Mouse (Mus musculus) forebrain, embryonic 11.5 days (tissue): Measurements from ENCODE around the gene Mkrn2os. TPM values are rescaled to one million over a fixed set of nuclear protein-coding genes. Genes with fewer than 3 reads are reported as not detected.
"Not testable (repeated sequence)": the region's sequence is repeated elsewhere in the genome, so short reads cannot be mapped to it uniquely, and the experiment has no call there.

Experiments
- ATAC-seq: fragments of 200-750 bp; cut with Nextera tagmentation; replicated peaks from 2 replicates; pipeline ENCODE4 v1.8.0; 2017; ENCODE audit warnings: moderate TSS enrichment; ENCODE audit not compliant: low FRiP score
- DNase-seq: peaks from one replicate; pipeline ENCODE4 v3.0.0-alpha.2; 2017; ENCODE audit warnings: low spot score
- H3K27ac ChIP-seq: fragments of 300-500 bp; sonication (generic); 2 replicates; pipeline ENCODE4 v1.5.1; 2014; ENCODE audit warnings: low read depth, low read length
- H3K27me3 ChIP-seq: fragments of 300-500 bp; sonication (generic); 2 replicates; pipeline ENCODE4 v1.6.1; 2014; ENCODE audit warnings: mild to moderate bottlenecking, low read length, mixed read lengths; ENCODE audit not compliant: control insufficient read depth, insufficient read depth
- H3K36me3 ChIP-seq: fragments of 300-500 bp; sonication (generic); 2 replicates; pipeline ENCODE4 v1.6.1; 2014; ENCODE audit warnings: mild to moderate bottlenecking, low read length, moderate library complexity, mixed read lengths; ENCODE audit not compliant: control insufficient read depth, insufficient read depth
- H3K4me1 ChIP-seq: fragments of 300-500 bp; sonication (generic); replicated peaks from 2 replicates; pipeline ENCODE4 v1.6.1; 2014; ENCODE audit warnings: low read length, mixed read lengths; ENCODE audit not compliant: control insufficient read depth, insufficient read depth
- H3K4me2 ChIP-seq: fragments of 300-500 bp; sonication (generic); 2 replicates; pipeline ENCODE4 v1.6.1; 2014; ENCODE audit warnings: low read depth, mild to moderate bottlenecking, low read length, moderate library complexity, mixed read lengths; ENCODE audit not compliant: severe bottlenecking
- H3K4me3 ChIP-seq: fragments of 300-500 bp; sonication (generic); 2 replicates; pipeline ENCODE4 v1.5.1; 2014; ENCODE audit warnings: low read depth, low read length
- H3K9ac ChIP-seq: fragments of 300-500 bp; sonication (generic); 2 replicates; pipeline ENCODE4 v1.6.1; 2014; ENCODE audit warnings: low read length
- H3K9me3 ChIP-seq: fragments of 300-500 bp; sonication (generic); 2 replicates; pipeline ENCODE4 v1.6.1; 2016; ENCODE audit warnings: low read length, mixed read lengths; ENCODE audit not compliant: control insufficient read depth
- WGBS: fragments of 180-500 bp; shearing (Covaris S2); extraction: QIAGEN DNeasy Blood & Tissue Kit; methylation state at CpG from one replicate; pipeline ENCODE4 v1.1.7; 2014; 5-methylcytosine and 5-hydroxymethylcytosine counted together
- polyA plus RNA-seq: library from polyadenylated mRNA; unstranded; fragments of >200 nt; fragmentation: Nextera tagmentation; extraction: Ambion mirVana; gene quantifications from 2 replicates; pipeline ENCODE4 v1.2.1, GENCODE M21; 2014

The Mkrn2os gene
- 0.29 TPM in 1 of 2 replicates, not detected in the other for polyA plus RNA-seq

DNA sequence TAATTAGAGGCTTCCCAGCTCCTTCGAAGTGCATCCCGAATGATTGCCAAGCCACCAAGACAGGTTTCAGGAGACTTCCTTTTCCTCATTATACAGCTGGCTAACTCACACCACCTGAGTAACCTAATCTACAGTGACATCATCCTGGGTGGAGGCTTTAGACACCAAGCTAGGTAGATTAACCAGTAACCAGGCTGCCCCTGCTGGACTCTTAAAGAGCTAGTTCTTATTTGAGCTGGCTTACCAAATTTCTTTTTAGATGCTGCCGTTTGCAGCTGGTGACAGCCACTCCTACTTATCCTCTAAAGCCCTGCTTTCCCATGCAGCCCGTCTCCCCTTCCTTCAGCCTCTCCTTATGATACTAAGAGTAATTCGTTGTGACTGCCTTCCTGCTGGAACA lies at the start of gene Mkrn2os:
TSS of gene Mkrn2os (minus strand) at position 119 of the 400 bp plus-strand sequence.
- Histone ChIP-seq H3K27me3 (no peaks in the 10 kb centered on the region), H3K4me2 (no peak within 1 kb of the TSS), H3K27ac (no peak within 1 kb of the TSS), H3K9ac (no peak within 1 kb of the TSS), H3K9me3 (no peaks in the 10 kb centered on the region), H3K4me1 (no peaks in the 10 kb centered on the region), H3K36me3 (no peaks in the 10 kb centered on the region), H3K4me3 (no peak within 1 kb of the TSS)
- DNase-seq (no peak), ATAC-seq (no peak)
- WGBS: 68% methylated on average over 5 of the region's 5 CpGs

DNA sequence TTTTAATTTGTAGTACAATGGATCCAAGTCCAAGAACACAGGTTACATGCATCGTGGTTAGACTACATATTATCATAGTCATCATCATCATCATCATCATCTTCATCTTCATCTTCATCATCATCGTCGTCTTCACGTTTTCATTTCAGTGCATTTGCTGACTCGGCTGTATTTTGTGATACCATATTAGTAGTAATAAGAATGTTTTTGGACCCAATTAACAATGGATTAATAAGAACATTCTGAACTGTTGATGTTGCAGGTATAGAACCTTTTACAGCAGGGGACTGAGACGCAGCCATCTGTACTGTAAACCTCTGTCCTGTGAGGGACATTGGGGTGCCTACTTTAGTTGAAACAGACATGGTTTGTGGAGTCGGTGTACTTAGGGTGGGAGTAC lies 45.8 kb upstream of the Mkrn2os start:
- 95% methylated on average over 7 of the region's 7 CpGs for WGBS
- not testable (repeated sequence) for H3K9me3 ChIP-seq, H3K27me3 ChIP-seq, ATAC-seq, H3K4me1 ChIP-seq, H3K4me2 ChIP-seq, H3K4me3 ChIP-seq, H3K9ac ChIP-seq, H3K27ac ChIP-seq, DNase-seq
- peaks cover 15% of the 10 kb centered on the region; the same call in 1 of the 2 replicates for H3K36me3 ChIP-seq

DNA sequence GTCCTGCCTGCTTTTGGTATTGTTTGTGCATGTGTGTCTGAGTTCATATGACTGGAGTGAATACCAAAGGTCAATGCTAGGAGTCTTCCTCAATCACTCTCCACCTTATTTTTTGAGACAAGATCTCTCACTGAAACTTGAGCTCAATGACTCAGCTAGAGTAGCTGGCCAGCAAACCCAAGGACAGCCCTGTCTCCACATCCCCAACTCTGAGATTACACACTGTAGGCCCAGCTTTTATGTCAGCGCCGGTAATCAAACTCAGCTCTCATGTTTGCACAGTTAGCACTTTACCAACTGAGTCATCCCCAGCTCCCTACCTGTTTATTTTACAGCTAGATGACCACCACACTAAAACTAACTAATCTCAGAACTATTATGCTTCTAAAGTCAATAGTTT lies 41.6 kb upstream of the Mkrn2os start:
- no peak overlapping the region for H3K4me3 ChIP-seq
- no peaks in the 10 kb centered on the region for H3K9me3 ChIP-seq
- H3K9ac ChIP-seq: no peak overlapping the region
- no peaks in the 10 kb centered on the region for H3K4me1 ChIP-seq
- H3K27ac ChIP-seq: no peak overlapping the region
- no peak overlapping the region for H3K4me2 ChIP-seq
- WGBS: 97% methylated on average over 2 of the region's 2 CpGs
- no peaks in the 10 kb centered on the region for H3K27me3 ChIP-seq
- peaks cover 16% of the 10 kb centered on the region; the same call in 1 of the 2 replicates for H3K36me3 ChIP-seq
- ATAC-seq (no peak), DNase-seq (no peak)

DNA sequence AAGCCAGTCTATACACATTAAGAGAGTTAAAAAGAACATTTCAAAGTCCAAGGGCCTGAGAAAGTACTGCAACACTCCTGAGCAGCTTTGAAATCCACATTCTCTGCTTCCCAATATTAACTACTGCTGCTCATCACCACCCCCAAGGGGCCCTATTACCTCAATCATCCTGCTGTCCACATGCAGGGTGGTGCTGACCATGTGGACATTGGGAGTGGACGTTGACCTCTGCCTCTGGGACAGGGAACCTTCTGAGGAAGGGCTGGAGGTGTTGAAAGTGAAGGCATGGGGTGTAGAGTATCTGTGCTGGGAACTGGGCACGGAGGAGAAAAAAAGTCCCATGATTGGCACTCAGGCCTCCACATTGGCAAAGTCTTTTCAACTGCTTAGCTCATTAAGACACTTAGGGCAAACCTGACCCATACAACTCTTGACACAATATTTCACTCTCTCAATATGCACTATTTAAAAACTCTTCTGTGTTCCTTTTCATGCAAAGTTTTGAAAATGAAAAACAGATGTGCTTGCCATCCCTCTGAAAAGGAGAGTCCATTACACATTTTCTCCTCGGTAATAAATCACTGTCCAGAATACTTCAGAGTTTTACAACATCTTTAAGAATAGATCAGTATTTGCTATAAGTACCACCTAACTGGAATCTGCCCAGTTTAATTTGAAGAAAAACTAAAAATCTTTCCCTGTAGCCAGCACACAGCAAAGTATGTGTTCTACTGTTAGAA lies 38.9 kb upstream of the Mkrn2os start:
- Histone ChIP-seq H3K9me3 (no peaks in the 10 kb centered on the region), H3K4me2 (no peak overlapping the region), H3K4me3 (no peak overlapping the region), H3K36me3 (peaks cover 17% of the 10 kb centered on the region; the same call in 1 of the 2 replicates), H3K27me3 (no peaks in the 10 kb centered on the region), H3K9ac (no peak overlapping the region), H3K27ac (no peak overlapping the region), H3K4me1 (no peaks in the 10 kb centered on the region)
- DNase-seq (no peak), ATAC-seq (no peak)
- WGBS: 80% methylated on average over 3 of the region's 3 CpGs

DNA sequence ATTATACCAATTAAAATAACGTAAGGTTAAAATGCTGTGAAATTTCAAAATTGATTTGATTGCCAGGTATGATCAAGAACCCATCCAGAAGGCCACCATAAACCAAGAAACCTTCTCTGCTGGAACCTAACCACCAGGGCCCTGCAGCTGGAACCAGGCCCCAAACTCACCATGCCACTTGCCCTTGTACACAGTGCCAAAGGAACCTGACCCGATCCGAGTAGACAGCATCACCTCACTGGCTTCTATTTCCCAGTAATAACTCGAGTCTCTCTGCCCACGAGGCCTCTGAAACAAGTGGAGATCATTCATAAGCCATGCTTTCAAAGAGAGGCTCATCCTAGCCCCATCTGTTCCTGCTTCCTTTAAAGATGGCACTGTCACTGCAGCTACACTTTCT lies 33.7 kb upstream of the Mkrn2os start:
- H3K4me2 ChIP-seq: no peak overlapping the region
- no peak for ATAC-seq
- H3K27me3 ChIP-seq: no peaks in the 10 kb centered on the region
- DNase-seq: no peak
- no peak overlapping the region for H3K4me3 ChIP-seq
- no peaks in the 10 kb centered on the region for H3K9me3 ChIP-seq
- WGBS: 92% methylated on average over 5 of the region's 5 CpGs
- peaks cover 2% of the 10 kb centered on the region; the same call in 1 of the 2 replicates for H3K36me3 ChIP-seq
- no peak overlapping the region for H3K9ac ChIP-seq
- no peak overlapping the region for H3K27ac ChIP-seq
- no peaks in the 10 kb centered on the region for H3K4me1 ChIP-seq

DNA sequence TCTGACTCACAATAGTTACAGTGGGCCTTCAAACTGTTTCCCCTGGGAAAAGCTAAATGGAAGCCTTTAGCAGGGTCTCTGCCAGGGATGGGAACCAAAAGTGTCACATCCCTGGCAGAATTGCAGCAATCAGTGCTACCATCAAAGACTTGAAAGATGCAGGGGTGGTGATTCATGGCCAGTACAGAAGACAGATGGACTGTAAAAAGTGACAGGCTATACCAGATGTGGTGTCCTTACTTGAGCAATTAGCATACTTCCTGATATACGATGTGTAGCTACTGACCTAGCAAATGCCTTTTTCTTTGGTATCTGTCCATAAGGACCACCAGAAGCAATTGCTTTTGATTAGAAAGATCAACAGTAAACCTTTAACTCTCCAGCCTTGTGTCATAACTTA lies 28.6 kb upstream of the Mkrn2os start:
- WGBS: 91% methylated on average over 1 of the region's 1 CpGs
- Histone ChIP-seq H3K9me3 (no peaks in the 10 kb centered on the region), H3K27me3 (no peaks in the 10 kb centered on the region), H3K4me1 (no peaks in the 10 kb centered on the region), H3K4me2 (no peak overlapping the region), H3K36me3 (peaks cover 27% of the 10 kb centered on the region), H3K27ac (no peak overlapping the region), H3K4me3 (no peak overlapping the region), H3K9ac (no peak overlapping the region)
- ATAC-seq (no peak), DNase-seq (no peak)

DNA sequence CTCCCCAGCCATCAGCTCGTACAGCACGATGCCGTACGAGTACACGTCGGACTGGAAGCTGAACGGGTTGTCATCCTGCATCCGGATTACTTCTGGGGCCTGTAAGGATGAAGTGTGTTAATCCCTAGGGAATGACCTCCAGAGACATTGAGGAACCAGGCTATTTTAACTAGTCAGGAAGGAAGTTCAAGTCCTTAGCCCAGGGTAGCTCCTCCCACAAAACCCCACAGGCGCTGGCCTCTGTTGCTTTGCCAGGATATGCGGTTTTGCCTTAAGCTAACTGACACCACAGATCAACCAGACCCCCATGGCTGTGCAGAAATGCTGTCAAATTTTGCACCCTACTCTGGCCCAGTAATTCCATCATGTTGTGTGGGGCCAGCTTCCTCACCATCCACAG lies 27.4 kb upstream of the Mkrn2os start:
- Histone ChIP-seq H3K4me2 (no peak overlapping the region), H3K36me3 (peaks cover 29% of the 10 kb centered on the region), H3K4me1 (no peaks in the 10 kb centered on the region), H3K27me3 (no peaks in the 10 kb centered on the region), H3K27ac (no peak overlapping the region), H3K4me3 (no peak overlapping the region), H3K9me3 (no peaks in the 10 kb centered on the region), H3K9ac (no peak overlapping the region)
- 96% methylated on average over 10 of the region's 10 CpGs for WGBS
- DNase-seq: no peak
- no peak for ATAC-seq

DNA sequence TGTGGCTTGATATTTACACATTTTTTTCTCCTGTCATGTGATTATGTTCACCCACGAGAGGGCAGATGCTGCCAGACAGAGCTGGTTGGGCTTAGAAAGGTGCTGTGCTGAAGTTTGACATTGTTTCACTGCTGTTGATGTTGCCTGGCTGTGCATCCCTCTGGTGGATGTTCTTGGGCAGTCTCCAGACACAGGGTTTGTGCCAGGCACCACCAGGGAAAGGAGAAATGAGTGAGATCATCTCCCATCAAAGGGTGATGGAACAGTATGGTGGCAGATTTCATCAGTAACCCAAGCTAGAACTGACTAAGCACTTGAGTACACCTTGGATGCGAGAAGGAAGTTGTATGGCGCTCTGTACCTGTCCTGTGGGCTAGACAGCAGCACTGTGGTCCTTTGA lies 23.6 kb upstream of the Mkrn2os start:
- Histone ChIP-seq H3K4me2 (no peak overlapping the region), H3K9ac (no peak overlapping the region), H3K36me3 (peaks cover 32% of the 10 kb centered on the region), H3K27me3 (no peaks in the 10 kb centered on the region), H3K4me1 (no peaks in the 10 kb centered on the region), H3K27ac (no peak overlapping the region), H3K4me3 (no peak overlapping the region), H3K9me3 (no peaks in the 10 kb centered on the region)
- DNase-seq (no peak), ATAC-seq (no peak)
- 90% methylated on average over 3 of the region's 3 CpGs for WGBS

DNA sequence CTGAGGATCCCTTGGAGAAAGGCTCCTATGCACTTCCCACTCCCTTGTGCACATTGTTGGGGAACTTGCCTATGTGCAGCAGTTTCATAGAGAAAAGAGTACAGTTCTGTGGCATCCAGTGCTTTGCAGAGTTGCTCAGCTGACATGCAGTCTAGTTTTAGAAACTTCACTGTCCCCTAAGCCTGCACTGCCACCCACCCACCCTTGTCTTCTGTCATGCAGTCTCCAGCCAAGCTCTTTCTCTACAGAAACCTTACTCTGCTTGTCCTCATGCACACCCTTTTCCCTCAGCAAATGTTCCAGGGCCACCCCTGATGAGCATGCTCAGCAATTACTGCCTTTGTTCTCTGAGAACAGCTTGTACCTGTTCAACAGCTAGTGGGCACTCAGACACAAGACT lies 21.4 kb upstream of the Mkrn2os start:
- no peak overlapping the region for H3K27ac ChIP-seq
- peaks cover 22% of the 10 kb centered on the region for H3K36me3 ChIP-seq
- H3K9ac ChIP-seq: no peak overlapping the region
- no peak overlapping the region for H3K4me2 ChIP-seq
- H3K4me3 ChIP-seq: no peak overlapping the region
- ATAC-seq (no peak), DNase-seq (no peak)
- no peaks in the 10 kb centered on the region for H3K27me3 ChIP-seq
- H3K4me1 ChIP-seq: no peaks in the 10 kb centered on the region
- H3K9me3 ChIP-seq: no peaks in the 10 kb centered on the region
